Mouse (Mus musculus) heart, embryonic 12.5 days (tissue): ENCODE measurements around the gene Hectd4. TPM values are rescaled to one million over a fixed set of nuclear protein-coding genes. Genes with fewer than 3 reads are reported as not detected.
"Not testable (repeated sequence)": the region's sequence is repeated elsewhere in the genome, so short reads cannot be mapped to it uniquely, and the experiment has no call there.

Experiments
- ATAC-seq: fragments of 200-750 bp; cut with Nextera tagmentation; 2 replicates; pipeline ENCODE4 v1.8.0; 2017; ENCODE audit warnings: moderate TSS enrichment, moderate library complexity; ENCODE audit not compliant: insufficient number of reproducible peaks, low FRiP score
- H3K27ac ChIP-seq: fragments of 300-500 bp; sonication (generic); 2 replicates; pipeline ENCODE4 v1.5.1; 2016; ENCODE audit warnings: mild to moderate bottlenecking, moderate library complexity; ENCODE audit not compliant: poor library complexity, severe bottlenecking
- H3K27me3 ChIP-seq: fragments of 300-500 bp; sonication (generic); replicated peaks from 2 replicates; pipeline ENCODE4 v1.6.1; 2016; ENCODE audit warnings: mild to moderate bottlenecking, moderate library complexity
- H3K36me3 ChIP-seq: fragments of 300-500 bp; sonication (generic); 2 replicates; pipeline ENCODE4 v1.6.1; 2016; ENCODE audit warnings: mild to moderate bottlenecking, moderate library complexity
- H3K4me1 ChIP-seq: fragments of 300-500 bp; sonication (generic); replicated peaks from 2 replicates; pipeline ENCODE4 v1.6.1; 2016; ENCODE audit warnings: mild to moderate bottlenecking
- H3K4me2 ChIP-seq: fragments of 300-500 bp; sonication (generic); 2 replicates; pipeline ENCODE4 v1.6.1; 2016; ENCODE audit warnings: mild to moderate bottlenecking, moderate library complexity
- H3K4me3 ChIP-seq: fragments of 300-500 bp; sonication (generic); 2 replicates; pipeline ENCODE4 v1.5.1; 2016; ENCODE audit warnings: mild to moderate bottlenecking
- H3K9ac ChIP-seq: fragments of 300-500 bp; sonication (generic); 2 replicates; pipeline ENCODE4 v1.6.1; 2016; ENCODE audit warnings: mild to moderate bottlenecking, moderate library complexity
- H3K9me3 ChIP-seq: fragments of 300-500 bp; sonication (generic); replicated peaks from 2 replicates; pipeline ENCODE4 v1.6.1; 2016; ENCODE audit warnings: mild to moderate bottlenecking, moderate library complexity
- WGBS: fragments of 180-500 bp; shearing (Covaris S2); methylation state at CpG from one replicate; pipeline ENCODE4 v1.1.7; 2016; 5-methylcytosine and 5-hydroxymethylcytosine counted together
- polyA plus RNA-seq: library from polyadenylated mRNA; unstranded; fragments of >200 nt; fragmentation: Nextera tagmentation; extraction: Ambion mirVana; gene quantifications from 2 replicates; pipeline ENCODE4 v1.2.1, GENCODE M21; 2016

The Hectd4 gene
- polyA plus RNA-seq, 1 experiment from 2014 or later, result 6.8 TPM

DNA sequence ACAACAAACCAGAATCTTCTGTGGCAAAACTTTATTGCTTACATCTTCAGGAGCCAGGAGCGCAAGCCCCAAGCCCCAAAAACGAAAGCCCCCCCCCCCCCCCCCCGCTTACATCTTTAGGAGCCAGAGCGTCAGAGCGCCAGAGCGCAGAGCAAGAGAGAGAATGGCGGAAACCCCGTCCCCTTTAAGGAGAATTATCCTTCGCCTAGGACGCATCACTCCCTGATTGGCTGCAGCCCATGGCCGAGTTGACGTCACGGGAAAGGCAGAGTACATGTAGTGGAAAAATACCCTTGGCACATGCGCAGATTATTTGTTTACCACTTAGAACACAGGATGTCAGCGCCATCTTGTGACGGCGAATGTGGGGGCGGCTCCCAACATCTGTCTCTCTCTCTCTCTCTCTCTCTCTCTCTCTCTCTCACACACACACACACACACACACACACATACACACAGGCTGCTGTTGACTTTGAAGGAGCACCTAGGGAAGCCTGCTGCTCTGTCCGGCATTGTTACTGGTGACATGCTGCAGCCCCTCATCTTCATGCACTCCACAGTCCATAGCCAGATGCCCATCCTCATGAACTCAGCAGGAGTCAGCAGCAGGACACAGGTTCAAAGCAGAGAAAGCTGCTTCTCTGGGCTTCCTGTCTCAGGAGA, 110.3 kb downstream of the Hectd4 start:
- peaks cover 89% of the 10 kb centered on the region for H3K36me3 ChIP-seq
- peak; percentile 47; the same call in 1 of the 2 replicates for ATAC-seq
- peak overlapping the region; percentile 56 for H3K4me2 ChIP-seq
- H3K9ac ChIP-seq, H3K27me3 ChIP-seq, H3K4me1 ChIP-seq, H3K9me3 ChIP-seq: not testable (repeated sequence)
- WGBS, result 73% methylated on average over 9 of the region's 19 CpGs
- H3K4me3 ChIP-seq, result peak overlapping the region; percentile 36
- peak overlapping the region; percentile 11; the same call in 1 of the 2 replicates for H3K27ac ChIP-seq

DNA sequence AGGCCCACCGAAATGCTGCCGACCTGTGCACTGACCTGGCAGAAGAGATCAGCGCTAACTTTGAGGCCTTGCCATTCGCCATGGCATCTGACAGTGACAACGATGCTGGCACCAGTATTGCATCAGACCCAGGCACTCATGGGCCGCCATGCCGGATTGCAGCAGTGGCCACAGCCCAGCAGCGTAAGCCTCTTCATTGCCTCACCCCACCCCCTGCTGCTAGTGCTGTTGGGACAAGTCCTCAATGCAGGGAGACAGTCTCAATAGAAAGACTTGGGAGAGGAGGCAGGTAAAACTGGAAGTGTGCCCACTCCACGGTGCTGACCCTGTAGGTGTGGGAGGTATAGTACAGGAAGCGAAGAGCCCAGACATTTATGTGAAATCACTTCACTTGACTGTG, 111.7 kb downstream of the Hectd4 start:
- H3K9ac ChIP-seq, result no peak overlapping the region
- H3K27me3 ChIP-seq, result no peaks in the 10 kb centered on the region
- no peak overlapping the region for H3K4me3 ChIP-seq
- ATAC-seq, result no peak
- H3K27ac ChIP-seq, result no peak overlapping the region
- peaks cover 88% of the 10 kb centered on the region for H3K36me3 ChIP-seq
- 0 out of 2 replicates have a peak, but pooled peaks cover 6% of the 10 kb centered on the region for H3K4me1 ChIP-seq
- no peak overlapping the region for H3K4me2 ChIP-seq
- 95% methylated on average over 10 of the region's 10 CpGs for WGBS
- H3K9me3 ChIP-seq, result no peaks in the 10 kb centered on the region

DNA sequence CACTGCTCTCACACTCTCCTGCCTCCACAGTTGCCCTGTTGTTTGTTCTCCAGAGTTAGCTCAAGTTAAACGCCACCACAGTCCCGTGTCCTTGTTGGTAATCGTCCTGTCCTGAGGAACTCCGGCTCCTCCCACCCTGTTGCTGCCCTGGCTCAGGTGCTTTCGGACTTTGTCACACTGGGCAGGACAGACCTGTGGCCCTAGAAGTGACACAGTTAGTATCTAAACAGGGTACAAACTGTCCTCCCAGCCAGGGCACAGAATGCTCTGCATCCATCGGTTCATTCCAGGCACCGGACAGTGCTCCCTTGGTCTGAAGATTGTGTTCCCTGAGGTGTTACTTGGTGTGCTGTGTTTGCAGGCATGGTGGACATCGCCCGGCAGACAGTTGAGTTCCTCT, 114.0 kb downstream of the Hectd4 start:
- no peak overlapping the region for H3K9ac ChIP-seq
- ATAC-seq, result no peak
- H3K4me3 ChIP-seq, result no peak overlapping the region
- WGBS, result 93% methylated on average over 9 of the region's 9 CpGs
- H3K27me3 ChIP-seq, result no peaks in the 10 kb centered on the region
- no peaks in the 10 kb centered on the region for H3K9me3 ChIP-seq
- no peak overlapping the region for H3K4me2 ChIP-seq
- peaks cover 91% of the 10 kb centered on the region for H3K36me3 ChIP-seq
- H3K27ac ChIP-seq, result no peak overlapping the region
- H3K4me1 ChIP-seq, result 0 out of 2 replicates have a peak, but pooled peaks cover 2% of the 10 kb centered on the region

DNA sequence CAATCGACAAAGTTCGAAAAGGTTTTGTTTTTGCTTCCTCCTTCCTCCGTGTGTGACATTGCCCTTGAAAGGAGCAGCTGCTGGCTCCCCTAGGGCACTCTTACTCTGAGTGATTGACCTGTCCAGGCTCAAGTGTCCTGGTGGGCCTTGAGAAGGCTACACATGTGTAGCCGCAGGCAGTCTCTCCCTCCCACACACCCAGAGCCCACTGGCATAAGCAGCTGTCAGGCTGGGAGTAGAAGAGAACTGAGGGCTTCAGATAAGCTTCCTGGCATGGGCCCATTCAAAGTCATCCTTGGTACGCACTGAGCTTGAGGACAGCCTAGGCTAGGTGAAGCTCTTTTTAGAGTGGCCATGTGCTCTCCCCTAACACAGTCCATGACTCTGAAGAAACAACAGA, 114.4 kb downstream of the Hectd4 start:
- ATAC-seq, result no peak
- no peaks in the 10 kb centered on the region for H3K9me3 ChIP-seq
- no peak overlapping the region for H3K9ac ChIP-seq
- H3K4me1 ChIP-seq, result no peaks in the 10 kb centered on the region
- no peak overlapping the region for H3K27ac ChIP-seq
- H3K36me3 ChIP-seq, result peaks cover 90% of the 10 kb centered on the region
- H3K27me3 ChIP-seq, result no peaks in the 10 kb centered on the region
- no peak overlapping the region for H3K4me2 ChIP-seq
- 86% methylated on average over 5 of the region's 5 CpGs for WGBS
- no peak overlapping the region for H3K4me3 ChIP-seq

DNA sequence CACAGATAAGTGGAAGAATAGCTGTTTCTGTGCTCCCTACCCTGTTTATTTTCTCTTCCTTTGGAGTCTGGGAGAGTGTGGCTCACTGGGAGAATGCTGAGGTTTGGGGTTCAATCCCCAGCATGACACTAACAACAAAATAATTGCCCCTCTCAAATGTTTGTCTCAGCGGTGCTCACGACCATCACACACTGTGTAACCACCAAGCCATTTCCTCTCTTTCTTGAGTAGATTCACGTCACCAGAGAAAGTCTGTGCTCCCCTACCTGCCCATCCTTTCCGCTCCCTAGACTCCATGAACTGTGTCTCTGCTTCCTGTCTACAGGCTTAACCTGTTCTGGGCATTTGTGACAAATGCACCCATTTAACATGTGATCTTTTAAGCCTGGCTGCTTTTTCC, 115.4 kb downstream of the Hectd4 start:
- no peak overlapping the region for H3K9ac ChIP-seq
- H3K36me3 ChIP-seq, result peaks cover 94% of the 10 kb centered on the region
- H3K9me3 ChIP-seq, result no peaks in the 10 kb centered on the region
- H3K4me2 ChIP-seq, result no peak overlapping the region
- no peaks in the 10 kb centered on the region for H3K27me3 ChIP-seq
- 87% methylated on average over 4 of the region's 4 CpGs for WGBS
- no peak overlapping the region for H3K4me3 ChIP-seq
- H3K4me1 ChIP-seq, result no peaks in the 10 kb centered on the region
- ATAC-seq, result no peak
- no peak overlapping the region for H3K27ac ChIP-seq

DNA sequence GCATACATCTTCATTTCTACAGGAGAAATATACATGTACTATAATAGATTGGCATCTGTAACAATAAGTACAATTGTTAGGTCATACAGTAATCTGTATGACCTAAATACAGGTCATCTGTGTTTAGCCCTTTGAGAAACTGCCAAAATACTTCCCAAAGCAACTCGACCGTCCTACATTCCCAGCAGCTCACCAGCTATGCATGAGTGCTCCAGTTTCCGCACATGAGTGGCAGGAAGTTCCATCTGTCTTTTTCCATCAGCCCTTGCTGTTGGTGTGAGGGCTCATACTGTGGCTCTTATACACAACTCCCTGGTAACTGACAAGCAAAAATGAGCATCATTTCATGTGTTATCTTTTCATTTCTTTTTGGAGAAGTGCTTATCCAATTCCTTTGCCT, 116.0 kb downstream of the Hectd4 start:
- 69% methylated on average over 3 of the region's 3 CpGs for WGBS
- Histone ChIP-seq H3K27ac (no peak overlapping the region), H3K9ac (no peak overlapping the region), H3K36me3 (peaks cover 94% of the 10 kb centered on the region), H3K4me1 (no peaks in the 10 kb centered on the region), H3K4me3 (no peak overlapping the region), H3K9me3 (no peaks in the 10 kb centered on the region), H3K27me3 (no peaks in the 10 kb centered on the region), H3K4me2 (no peak overlapping the region)
- ATAC-seq, result no peak

DNA sequence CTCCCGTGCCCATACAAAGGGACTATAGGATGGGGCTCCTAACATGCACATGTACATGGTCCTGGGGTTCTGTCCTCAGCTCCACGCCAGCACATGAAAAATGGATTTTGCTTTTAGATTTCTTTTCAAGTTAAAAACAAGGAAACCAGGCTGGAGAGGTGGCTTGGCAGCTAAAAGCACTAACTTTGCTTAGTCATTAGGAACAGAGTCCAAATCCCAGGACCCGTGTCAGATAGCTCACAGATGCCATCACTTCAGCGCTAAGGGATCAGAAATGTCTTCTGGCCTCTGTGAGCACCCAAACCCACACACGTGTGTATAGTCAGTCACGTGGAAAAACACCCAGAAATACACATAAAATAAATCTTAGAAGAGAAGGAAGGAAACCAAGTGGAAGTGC, 116.8 kb downstream of the Hectd4 start:
- Histone ChIP-seq H3K9ac (no peak overlapping the region), H3K9me3 (no peaks in the 10 kb centered on the region), H3K36me3 (peaks cover 93% of the 10 kb centered on the region), H3K4me2 (no peak overlapping the region), H3K27me3 (no peaks in the 10 kb centered on the region), H3K27ac (no peak overlapping the region), H3K4me3 (no peak overlapping the region), H3K4me1 (no peaks in the 10 kb centered on the region)
- no peak for ATAC-seq
- 90% methylated on average over 6 of the region's 6 CpGs for WGBS

DNA sequence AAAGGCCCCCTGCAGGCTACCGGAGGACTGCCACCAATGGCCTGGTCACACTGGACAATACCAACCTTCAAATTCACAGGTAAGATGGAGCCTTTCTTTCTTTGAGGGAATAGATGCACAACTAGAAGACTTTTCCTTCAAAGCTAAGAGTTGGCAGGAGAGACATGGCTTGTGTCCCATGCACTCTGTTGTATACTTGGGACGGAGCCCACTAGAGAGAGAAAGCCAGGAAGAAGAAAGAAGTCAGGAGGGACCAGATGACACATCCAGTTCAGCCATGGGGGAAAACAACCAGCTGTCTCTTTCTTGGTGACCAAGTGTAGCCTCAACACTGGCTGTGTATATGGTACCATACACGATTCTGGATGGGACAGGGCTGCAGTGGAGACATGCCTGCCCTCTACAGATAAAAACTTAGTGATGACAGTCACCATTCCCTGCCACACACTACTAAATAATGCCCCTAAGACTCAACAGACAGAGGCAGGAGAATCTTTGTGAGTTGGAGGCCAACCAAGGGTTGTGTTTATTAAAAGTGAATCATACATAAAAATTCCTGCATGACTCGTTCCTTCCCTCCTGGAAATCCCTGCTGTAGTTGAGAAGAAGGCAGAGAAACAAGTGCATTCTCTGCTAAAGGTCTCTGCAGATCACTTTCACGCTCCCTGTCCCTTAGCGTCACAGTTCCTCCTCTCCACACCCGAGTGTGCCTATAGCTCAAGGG, 119.7 kb downstream of the Hectd4 start:
- 89% methylated on average over 7 of the region's 7 CpGs for WGBS

DNA sequence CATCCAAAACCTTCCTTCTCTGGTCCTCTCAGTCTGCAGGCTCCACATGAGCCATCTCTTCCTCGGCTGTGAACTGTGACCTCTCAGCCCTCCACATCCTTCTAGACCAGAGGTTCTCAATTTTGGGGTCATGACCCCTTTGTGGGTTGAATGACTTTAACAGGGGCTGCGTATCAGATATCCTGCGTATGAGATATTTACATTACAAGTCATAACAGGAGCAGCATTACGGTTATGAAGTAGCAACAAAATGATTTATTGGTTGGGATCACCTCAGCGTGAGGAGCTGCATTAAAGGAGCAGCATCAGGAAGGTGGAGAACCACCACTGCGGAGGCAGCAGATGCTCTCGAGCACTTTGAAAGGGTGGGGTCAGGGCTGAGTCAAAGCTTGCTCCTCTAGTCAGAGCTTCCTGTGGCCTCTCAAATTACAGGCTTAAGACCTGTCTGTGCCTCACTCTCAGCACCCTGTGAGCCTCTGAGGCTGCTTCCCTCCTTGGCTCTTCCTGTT, 121.0 kb downstream of the Hectd4 start:
- Histone ChIP-seq H3K9ac (no peak overlapping the region), H3K27me3 (no peaks in the 10 kb centered on the region), H3K36me3 (peaks cover 95% of the 10 kb centered on the region), H3K9me3 (no peaks in the 10 kb centered on the region), H3K4me3 (no peak overlapping the region), H3K4me1 (no peaks in the 10 kb centered on the region), H3K27ac (no peak overlapping the region), H3K4me2 (no peak overlapping the region)
- WGBS, result 54% methylated on average over 7 of the region's 7 CpGs
- ATAC-seq, result no peak

More for the DNA sequence above, 119.7 kb downstream of the Hectd4 start:
- no peaks in the 10 kb centered on the region for H3K9me3 ChIP-seq
- no peaks in the 10 kb centered on the region for H3K27me3 ChIP-seq
- H3K27ac ChIP-seq, result no peak overlapping the region
- H3K4me2 ChIP-seq, result no peak overlapping the region
- no peak for ATAC-seq
- H3K36me3 ChIP-seq, result peaks cover 95% of the 10 kb centered on the region
- H3K9ac ChIP-seq, result no peak overlapping the region
- no peak overlapping the region for H3K4me3 ChIP-seq
- H3K4me1 ChIP-seq, result no peaks in the 10 kb centered on the region

DNA sequence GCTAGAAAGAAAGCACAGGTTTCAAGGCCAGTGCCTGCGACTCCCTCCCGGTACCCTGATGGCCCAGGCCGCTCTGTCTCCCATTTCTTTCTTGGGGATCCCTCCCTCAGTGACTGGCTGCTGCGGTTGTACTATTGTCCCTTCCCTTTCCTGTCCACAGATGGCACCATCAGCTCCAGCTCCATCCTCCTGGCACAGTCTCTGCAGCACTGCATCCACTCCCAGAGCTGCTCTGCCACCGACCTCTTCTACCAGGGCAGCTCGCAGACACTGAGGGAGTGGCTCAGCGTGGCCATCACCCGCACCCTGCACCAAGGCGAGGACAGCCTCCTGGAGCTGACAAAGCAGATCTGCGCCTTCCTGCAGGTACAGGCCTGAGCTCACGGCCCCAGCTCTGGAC, 122.5 kb downstream of the Hectd4 start:
- WGBS, result 90% methylated on average over 11 of the region's 11 CpGs
- H3K9ac ChIP-seq, result no peak overlapping the region
- no peak overlapping the region for H3K27ac ChIP-seq
- no peaks in the 10 kb centered on the region for H3K4me1 ChIP-seq
- ATAC-seq, result no peak
- no peaks in the 10 kb centered on the region for H3K9me3 ChIP-seq
- no peaks in the 10 kb centered on the region for H3K27me3 ChIP-seq
- no peak overlapping the region for H3K4me2 ChIP-seq
- peaks cover 89% of the 10 kb centered on the region for H3K36me3 ChIP-seq
- H3K4me3 ChIP-seq, result no peak overlapping the region

DNA sequence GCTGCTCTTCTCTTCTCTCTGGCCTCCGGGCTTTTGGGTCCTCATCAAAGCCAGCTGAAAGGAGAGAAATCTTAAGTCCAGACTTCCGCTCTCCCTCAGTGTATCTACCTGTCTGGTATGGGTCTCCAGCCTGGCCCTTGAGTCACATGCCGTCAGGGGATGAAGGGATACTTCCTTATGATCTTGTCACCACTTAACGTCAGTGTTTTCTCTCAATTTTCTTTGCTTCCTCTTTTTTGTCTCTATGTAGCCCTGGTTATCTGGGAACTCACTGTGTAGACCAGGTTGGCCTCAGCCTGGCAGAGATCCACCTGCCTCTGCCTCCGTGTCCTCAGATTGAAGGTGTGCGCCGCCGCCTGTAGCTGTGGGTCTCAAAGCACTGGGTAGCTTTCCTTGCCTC, 124.0 kb downstream of the Hectd4 start:
- Histone ChIP-seq H3K36me3 (peaks cover 87% of the 10 kb centered on the region), H3K9ac (no peak overlapping the region), H3K4me2 (no peak overlapping the region), H3K27me3 (no peaks in the 10 kb centered on the region), H3K27ac (no peak overlapping the region), H3K4me1 (no peaks in the 10 kb centered on the region), H3K9me3 (no peaks in the 10 kb centered on the region), H3K4me3 (no peak overlapping the region)
- WGBS, result 92% methylated on average over 8 of the region's 8 CpGs
- no peak for ATAC-seq
